29 mouse cellular contexts compared by ENCODE assay signal in the genomic region with DNA sequence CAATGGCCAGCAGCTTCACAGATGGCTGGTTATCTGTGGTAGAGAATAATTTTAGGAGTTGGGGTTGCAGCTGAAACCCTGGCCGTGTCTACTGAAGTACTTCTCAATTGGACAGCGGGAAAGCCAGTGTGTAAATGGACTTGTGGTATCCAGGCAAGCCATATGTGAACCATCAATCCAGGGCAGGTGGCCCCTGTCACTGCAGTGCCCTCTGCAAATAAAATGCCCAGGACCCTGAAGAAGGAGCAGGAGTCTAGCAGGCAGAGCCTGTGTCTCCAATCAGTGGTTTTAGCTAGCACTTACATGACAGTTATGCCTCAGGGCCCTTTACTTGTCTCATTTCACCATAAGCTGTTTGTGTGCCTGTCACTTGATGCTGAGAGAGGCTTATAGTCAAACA. TPM values are rescaled to one million over a fixed set of nuclear protein-coding genes. Genes with fewer than 3 reads are reported as not detected.
DNase-seq lines count a peak whose midpoint lies in the region; ATAC-seq and TF ChIP-seq lines count a peak whose summit lies in the region.
"Had no signal": no experiment of that assay in that cellular context is flagged by ENCODE, and none has a peak within 500 bp of the region (broad histone marks: within the 10 kb centered on the region; RNA-seq: fewer than 3 reads in every experiment).

No protein-coding gene starts in this region.

- no peak overlapping the region for H3K9ac ChIP-seq in liver, adult 2 months (ENCODE audit: low read depth, low read length)
- no peak overlapping the region for H3K9ac ChIP-seq in liver, postnatal 0 days (replicated peaks)
- H3K9ac ChIP-seq: embryonic facial prominence, embryonic 13.5 days; forebrain, embryonic 12.5 days; forebrain, embryonic 15.5 days; heart, embryonic 13.5 days; hindbrain, embryonic 13.5 days had no signal

- no peak overlapping the region for H3K4me3 ChIP-seq in liver, adult 2 months (ENCODE audit: insufficient read depth, low read depth, low read length)
- H3K4me3 ChIP-seq in liver, postnatal 0 days (ENCODE audit: low read depth, low read length) = no peak overlapping the region
- H3K4me3 ChIP-seq: embryonic facial prominence, embryonic 13.5 days; erythroblast, embryonic 14.5 days; forebrain, embryonic 12.5 days; forebrain, embryonic 15.5 days; heart, adult 2 months; heart, embryonic 10.5 days; heart, embryonic 13.5 days; hindbrain, embryonic 13.5 days had no signal

- H3K4me1 ChIP-seq in liver, adult 2 months (ENCODE audit: control insufficient read depth, insufficient read depth, low read length) = peaks cover 18% of the 10 kb centered on the region
- H3K4me1 ChIP-seq in liver, postnatal 0 days (ENCODE audit: insufficient read depth) = 0 out of 2 replicates have a peak, but pooled peaks cover 3% of the 10 kb centered on the region
- H3K4me1 ChIP-seq: forebrain, embryonic 12.5 days; forebrain, embryonic 15.5 days; heart, embryonic 10.5 days; hindbrain, embryonic 13.5 days had no signal

- peaks cover 79% of the 10 kb centered on the region for H3K36me3 ChIP-seq in liver, adult 2 months (ENCODE audit: control insufficient read depth, insufficient read depth, low read length)
- H3K36me3 ChIP-seq in liver, postnatal 0 days (replicated peaks; ENCODE audit: insufficient read depth, low read length) = no peaks in the 10 kb centered on the region
- H3K36me3 ChIP-seq: embryonic facial prominence, embryonic 13.5 days; forebrain, embryonic 12.5 days; forebrain, embryonic 15.5 days; heart, embryonic 10.5 days; heart, embryonic 13.5 days; hindbrain, embryonic 13.5 days had no signal

- TF ChIP-seq POLR2A in liver, adult 2 months (IDR thresholded peaks at IDR 0.05; ENCODE audit: extremely low read depth, insufficient read depth, low read length) = no peak

- intact Hi-C loops in heart, postnatal 25 days (cut with DNase I) = no loop called here

- DNase-seq in heart, adult 11 months = peak; percentile 83
- no peak for DNase-seq in heart, postnatal 25 days (ENCODE audit: low spot score)
- no peak for DNase-seq in liver, adult 2 months (ENCODE audit: extremely low read depth, low read depth, low spot score)
- DNase-seq in liver, postnatal 0 days = no peak
- DNase-seq in retina, postnatal 1 day = peak; percentile 16
- no peak for DNase-seq in retina, embryonic 14.5 days (ENCODE audit: low spot score)
- DNase-seq: adrenal gland, adult 2 months; adrenal gland, postnatal 14 days; cerebellum, adult 11 months; cerebellum, adult 2 months; cerebellum, adult 9-11 months; cerebellum, postnatal 25 days; embryo, embryonic 11 days; gastrocnemius, postnatal 25 days; heart, adult 2 months; heart, postnatal 14 days had no signal

- no peak for TF ChIP-seq CTCF in liver, adult 2 months (IDR thresholded peaks at IDR 0.05; ENCODE audit: low read depth, low read length)
- no peak for TF ChIP-seq CTCF in liver, postnatal 0 days (IDR thresholded peaks at IDR 0.05; ENCODE audit: low read depth)

- peak overlapping the region; percentile 66 for H3K27ac ChIP-seq in liver, adult 2 months (replicated peaks; ENCODE audit: insufficient read depth, low read depth, low read length)
- no peak overlapping the region for H3K27ac ChIP-seq in liver, postnatal 0 days (ENCODE audit: low read depth)
- H3K27ac ChIP-seq: embryonic facial prominence, embryonic 13.5 days; forebrain, embryonic 12.5 days; forebrain, embryonic 15.5 days; heart, adult 2 months; heart, embryonic 10.5 days; heart, embryonic 13.5 days; hindbrain, embryonic 13.5 days; hindbrain, postnatal 0 days had no signal

- no peaks in the 10 kb centered on the region for H3K9me3 ChIP-seq in liver, postnatal 0 days (ENCODE audit: low read length)
- H3K9me3 ChIP-seq: embryonic facial prominence, embryonic 13.5 days; forebrain, embryonic 12.5 days; forebrain, embryonic 15.5 days; heart, embryonic 10.5 days; heart, embryonic 13.5 days; hindbrain, embryonic 13.5 days had no signal

- H3K79me2 ChIP-seq in liver, adult 2 months (ENCODE audit: control insufficient read depth, insufficient read depth, low read length) = no peaks in the 10 kb centered on the region

- H3K27me3 ChIP-seq in liver, adult 2 months (ENCODE audit: control insufficient read depth, insufficient read depth, low read length) = no peaks in the 10 kb centered on the region
- no peaks in the 10 kb centered on the region for H3K27me3 ChIP-seq in liver, postnatal 0 days (ENCODE audit: insufficient read depth, low read length)
- H3K27me3 ChIP-seq: embryonic facial prominence, embryonic 13.5 days; forebrain, embryonic 12.5 days; forebrain, embryonic 15.5 days; heart, embryonic 13.5 days; hindbrain, embryonic 13.5 days had no signal

- no peak overlapping the region for H3K4me2 ChIP-seq in liver, postnatal 0 days (ENCODE audit: low read depth, low read length)
- H3K4me2 ChIP-seq: embryonic facial prominence, embryonic 13.5 days; forebrain, embryonic 12.5 days; forebrain, embryonic 15.5 days; heart, embryonic 13.5 days; hindbrain, embryonic 13.5 days had no signal

- 96% methylated on average over 2 of the region's 2 CpGs for WGBS in liver, adult 2 months
- 75% methylated on average over 2 of the region's 2 CpGs for WGBS in liver, postnatal 0 days (ENCODE audit: insufficient replicate concordance)

- no peak for TF ChIP-seq EP300 in liver, postnatal 0 days (IDR thresholded peaks at IDR 0.05; ENCODE audit: low read depth)

- no peak for ATAC-seq in liver, postnatal 0 days
- ATAC-seq: CD4-positive, CD25-positive, alpha-beta regulatory T cell, adult 4 months; forebrain, embryonic 15.5 days; hindbrain, postnatal 0 days; inflammation-experienced regulatory T-cells, adult 6 months had no signal

RNA-seq across cellular contexts. Expression of a gene that starts 40.5 kb away (rescaled TPM):
- total RNA-seq in heart, postnatal 25 days (2021) = under 1 TPM; 0.70 to 0.73 TPM
- total RNA-seq in liver, adult 2 months (2014; rRNA removed) = 244 and 296 TPM in 2 replicates
- 56.6 and 59.0 TPM in 2 replicates for polyA plus RNA-seq in liver, adult 2 months (2012; rRNA removed)
- 14.3 and 16.9 TPM in 2 replicates for polyA plus RNA-seq in liver, postnatal 0 days (2015; fragmentation: Nextera tagmentation; extraction: Ambion mirVana)
- total RNA-seq: common myeloid progenitor, adult 5-6 weeks; hematopoietic stem cell, adult 5-6 weeks; MEL had no signal
- polyA plus RNA-seq: CD4-positive, CD25-positive, alpha-beta regulatory T cell, adult 4 months; erythroblast, embryonic 14.5 days; heart, embryonic 10.5 days; inflammation-experienced regulatory T-cells, adult 6 months had no signal

RNA-seq across cellular contexts. Expression of a gene that starts 42.7 kb away (rescaled TPM):
- total RNA-seq in heart, postnatal 25 days (2021) = 1 to 10 TPM; 6.3 to 6.5 TPM
- total RNA-seq in liver, adult 2 months (2014; rRNA removed) = 37.1 and 53.2 TPM in 2 replicates
- 17.8 and 19.5 TPM in 2 replicates for polyA plus RNA-seq in liver, adult 2 months (2012; rRNA removed)
- 0.33 and 0.42 TPM in 2 replicates for polyA plus RNA-seq in liver, postnatal 0 days (2015; fragmentation: Nextera tagmentation; extraction: Ambion mirVana)
- total RNA-seq: common myeloid progenitor, adult 5-6 weeks; hematopoietic stem cell, adult 5-6 weeks had no signal
- polyA plus RNA-seq: erythroblast, embryonic 14.5 days; inflammation-experienced regulatory T-cells, adult 6 months had no signal

RNA-seq across cellular contexts. Expression of a gene that starts 53.7 kb away (rescaled TPM):
- 1 to 10 TPM; 6.5 to 8.6 TPM for total RNA-seq in heart, postnatal 25 days (2021)
- total RNA-seq in liver, adult 2 months (2014; rRNA removed) = 8.3 and 8.9 TPM in 2 replicates
- 2.1 and 2.9 TPM in 2 replicates for polyA plus RNA-seq in liver, adult 2 months (2012; rRNA removed)
- polyA plus RNA-seq in liver, postnatal 0 days (2015; fragmentation: Nextera tagmentation; extraction: Ambion mirVana) = 3.6 and 3.7 TPM in 2 replicates

Comparison
In these comparisons a context has a peak if more than half of its experiments do, and no peak if none do; other contexts are left out.
1. DNase-seq: peak in heart, adult 11 months (single experiment) and retina, postnatal 1 day (single experiment); none in heart, postnatal 25 days (single experiment), liver, adult 2 months (single experiment), liver, postnatal 0 days (single experiment) and retina, embryonic 14.5 days (single experiment).
2. RNA of a gene that starts 40.5 kb away (total RNA-seq): 244 to 296 TPM in liver, adult 2 months; 0.70 to 0.73 TPM in heart, postnatal 25 days; every median in the first group is over 100 times any median in the second.